Mouse (Mus musculus): ENCODE measurements at regions not wholly inside any gene's neighbourhood (a gene's known extent, or its start where the extent isn't known, plus 50 kb on each side); places are given as distances from the start of the nearest gene placed in this dataset.

- no peak for TF ChIP-seq CTCF (IDR thresholded peaks at IDR 0.05; ENCODE audit: control insufficient read depth, insufficient read depth, insufficient replicate concordance, low read depth, low read length)
- TF ChIP-seq POLR2A (IDR thresholded peaks at IDR 0.05; ENCODE audit: control insufficient read depth, low read depth, low read length), result no peak
These were observed 1542.9 kb upstream of the Slc10a2 start for GRCm38 (mm10) chr8:6648083-6648482.
